Mouse (Mus musculus) forelimb bud, embryonic 11.5 days (tissue): Measurements from ENCODE around the gene Camk1.
A peak's percentile ranks its signal among the peaks of the same experiment; 100 is the strongest.

Experiments
- DNase-seq: peaks from one replicate; pipeline ENCODE4 v3.0.0-alpha.2; 2012; ENCODE audit warnings: low read depth, low spot score

Gene Camk1

GRCm38 (mm10) chr6:113343177-113344092 lies at the start of gene Camk1:
Camk1 (minus strand) TSS chr6:113343984.
- peak; percentile 43 for DNase-seq

GRCm38 (mm10) chr6:113392387-113393071 lies 48.7 kb upstream of the Camk1 start:
- peak; percentile 55 for DNase-seq

- DNase-seq: no peak
Observed at GRCm38 (mm10) chr6:113392015-113392386, 48.2 kb upstream of the Camk1 start.

- no peak for DNase-seq
Observed at GRCm38 (mm10) chr6:113390715-113391114, 46.9 kb upstream of the Camk1 start.

GRCm38 (mm10) chr6:113388960-113389359 lies 45.2 kb upstream of the Camk1 start, which contains the start of gene Ttll3:
Ttll3 (plus strand) TSS chr6:113389260.
- no peak for DNase-seq

GRCm38 (mm10) chr6:113386025-113386424 lies 42.2 kb upstream of the Camk1 start:
- no peak for DNase-seq

- no peak for DNase-seq
Observed at GRCm38 (mm10) chr6:113385160-113385714, 41.5 kb upstream of the Camk1 start.

- no peak for DNase-seq
Observed at GRCm38 (mm10) chr6:113384351-113384927, 40.7 kb upstream of the Camk1 start.

GRCm38 (mm10) chr6:113380480-113380879 lies 36.7 kb upstream of the Camk1 start:
- no peak for DNase-seq

GRCm38 (mm10) chr6:113379246-113379645 lies 35.5 kb upstream of the Camk1 start:
- DNase-seq: no peak

GRCm38 (mm10) chr6:113377496-113378385 lies 34.0 kb upstream of the Camk1 start, which contains the start of the genes Tada3 and Arpc4:
Tada3 (minus strand) TSS chr6:113377883.
Arpc4 (plus strand) TSS chr6:113378115.
- DNase-seq: peak; percentile 95

- no peak for DNase-seq
Observed at GRCm38 (mm10) chr6:113377172-113377495, 33.4 kb upstream of the Camk1 start.

- DNase-seq: no peak
Observed at GRCm38 (mm10) chr6:113373491-113373890, 29.7 kb upstream of the Camk1 start.

- no peak for DNase-seq
Observed at GRCm38 (mm10) chr6:113370194-113370929, 26.6 kb upstream of the Camk1 start.

GRCm38 (mm10) chr6:113368577-113368976 lies 24.8 kb upstream of the Camk1 start:
- DNase-seq: no peak

GRCm38 (mm10) chr6:113368124-113368523 lies 24.3 kb upstream of the Camk1 start:
- no peak for DNase-seq

GRCm38 (mm10) chr6:113367574-113367973 lies 23.8 kb upstream of the Camk1 start:
- no peak for DNase-seq

GRCm38 (mm10) chr6:113366639-113367038 lies 22.9 kb upstream of the Camk1 start:
- no peak for DNase-seq

- no peak for DNase-seq
Observed at GRCm38 (mm10) chr6:113364518-113365135, 20.8 kb upstream of the Camk1 start.

GRCm38 (mm10) chr6:113362241-113362640 lies 18.5 kb upstream of the Camk1 start:
- no peak for DNase-seq
